Mouse (Mus musculus) lung, embryonic 14.5 days (tissue): ENCODE measurements at regions not wholly inside any gene's neighbourhood (a gene's known extent, or its start where the extent isn't known, plus 50 kb on each side); places are given as distances from the start of the nearest gene placed in this dataset.
A peak's percentile ranks its signal among the peaks of the same experiment; 100 is the strongest.

ENCODE experiments used
- ATAC-seq: fragments of 200-750 bp; cut with Nextera tagmentation; 2 replicates; pipeline ENCODE4 v1.8.0; 2017; ENCODE audit warnings: mild to moderate bottlenecking, moderate TSS enrichment, moderate library complexity; ENCODE audit not compliant: insufficient read depth
- DNase-seq: peaks from one replicate; pipeline ENCODE4 v3.0.0-alpha.2; 2015
- H3K27ac ChIP-seq: fragments of 300-500 bp; sonication (generic); 2 replicates; pipeline ENCODE4 v1.5.1; 2014; ENCODE audit warnings: low read depth, mild to moderate bottlenecking, moderate library complexity
- H3K27me3 ChIP-seq: fragments of 300-500 bp; sonication (generic); 2 replicates; pipeline ENCODE4 v1.6.1; 2014; ENCODE audit warnings: low read length, control low read depth; ENCODE audit not compliant: insufficient read depth
- H3K36me3 ChIP-seq: fragments of 300-500 bp; sonication (generic); 2 replicates; pipeline ENCODE4 v1.6.1; 2014; ENCODE audit warnings: control low read depth; ENCODE audit not compliant: insufficient read depth
- H3K4me1 ChIP-seq: fragments of 300-500 bp; sonication (generic); 2 replicates; pipeline ENCODE4 v1.6.1; 2014; ENCODE audit warnings: antibody characterized with exemption, control low read depth; ENCODE audit not compliant: insufficient read depth
- H3K4me2 ChIP-seq: fragments of 300-500 bp; sonication (generic); 2 replicates; pipeline ENCODE4 v1.6.1; 2014; ENCODE audit warnings: mild to moderate bottlenecking
- H3K4me3 ChIP-seq: fragments of 300-500 bp; sonication (generic); 2 replicates; pipeline ENCODE4 v1.5.1; 2014; ENCODE audit warnings: low read depth, low read length
- H3K9ac ChIP-seq: fragments of 300-500 bp; sonication (generic); 2 replicates; pipeline ENCODE4 v1.6.1; 2014
- H3K9me3 ChIP-seq: fragments of 300-500 bp; sonication (generic); 2 replicates; pipeline ENCODE4 v1.6.1; 2016; ENCODE audit warnings: low read depth, low read length, control low read depth
- CTCF ChIP-seq: IDR thresholded peaks from 2 replicates; pipeline ENCODE4 v1.5.1; 2016; ENCODE audit warnings: antibody characterized with exemption, low read depth
- WGBS: fragments of 180-500 bp; shearing (Covaris S2); extraction: QIAGEN DNeasy Blood & Tissue Kit; methylation state at CpG from one replicate; pipeline ENCODE4 v1.1.7; 2014; 5-methylcytosine and 5-hydroxymethylcytosine counted together

- TF ChIP-seq CTCF, result no peak
- Histone ChIP-seq H3K9ac (no peak overlapping the region), H3K36me3 (no peaks in the 10 kb centered on the region), H3K4me1 (no peaks in the 10 kb centered on the region; the same call in 1 of the 2 replicates), H3K9me3 (no peaks in the 10 kb centered on the region), H3K27ac (no peak overlapping the region), H3K4me3 (no peak overlapping the region), H3K4me2 (no peak overlapping the region), H3K27me3 (no peaks in the 10 kb centered on the region; the same call in 1 of the 2 replicates)
- DNase-seq, result peak; percentile 52
- 40% methylated on average over 13 of the region's 13 CpGs for WGBS
- ATAC-seq, result no peak
Measured at GRCm38 (mm10) chr8:26884350-26884749, 92.8 kb upstream of the Zfp703 start.

- WGBS, result 73% methylated on average over 5 of the region's 5 CpGs
- H3K4me1 ChIP-seq, result no peaks in the 10 kb centered on the region; the same call in 1 of the 2 replicates
- no peak overlapping the region for H3K4me2 ChIP-seq
- H3K27ac ChIP-seq, result no peak overlapping the region
- no peak for TF ChIP-seq CTCF
- no peak overlapping the region for H3K4me3 ChIP-seq
- H3K36me3 ChIP-seq, result no peaks in the 10 kb centered on the region
- ATAC-seq, result no peak
- DNase-seq, result no peak
- no peaks in the 10 kb centered on the region for H3K9me3 ChIP-seq
- no peak overlapping the region for H3K9ac ChIP-seq
- no peaks in the 10 kb centered on the region; the same call in 1 of the 2 replicates for H3K27me3 ChIP-seq
Measured at GRCm38 (mm10) chr8:26885365-26885764, 91.8 kb upstream of the Zfp703 start.

- no peak overlapping the region for H3K4me2 ChIP-seq
- ATAC-seq, result peak; percentile 64; the same call in 1 of the 2 replicates
- H3K4me1 ChIP-seq, result peaks cover 4% of the 10 kb centered on the region; the same call in 1 of the 2 replicates
- DNase-seq, result peak; percentile 42
- no peaks in the 10 kb centered on the region for H3K36me3 ChIP-seq
- H3K27me3 ChIP-seq, result no peaks in the 10 kb centered on the region; the same call in 1 of the 2 replicates
- no peaks in the 10 kb centered on the region for H3K9me3 ChIP-seq
- H3K9ac ChIP-seq, result no peak overlapping the region
- no peak for TF ChIP-seq CTCF
- H3K27ac ChIP-seq, result no peak overlapping the region
- H3K4me3 ChIP-seq, result no peak overlapping the region
- 72% methylated on average over 13 of the region's 13 CpGs for WGBS
Measured at GRCm38 (mm10) chr8:26886783-26887486, 90.2 kb upstream of the Zfp703 start.

- Histone ChIP-seq H3K27ac (no peak overlapping the region), H3K4me3 (no peak overlapping the region), H3K9ac (no peak overlapping the region), H3K27me3 (no peaks in the 10 kb centered on the region; the same call in 1 of the 2 replicates), H3K9me3 (no peaks in the 10 kb centered on the region), H3K4me1 (peaks cover 8% of the 10 kb centered on the region; the same call in 1 of the 2 replicates), H3K4me2 (no peak overlapping the region), H3K36me3 (no peaks in the 10 kb centered on the region)
- ATAC-seq (no peak), DNase-seq (no peak)
- WGBS, result 77% methylated on average over 5 of the region's 5 CpGs
- no peak for TF ChIP-seq CTCF
Measured at GRCm38 (mm10) chr8:26887551-26887950, 89.6 kb upstream of the Zfp703 start.

GRCm38 (mm10) chr8:26888050-26888449, 89.1 kb upstream of the Zfp703 start:
- ATAC-seq, result no peak
- Histone ChIP-seq H3K9ac (no peak overlapping the region), H3K4me3 (no peak overlapping the region), H3K27me3 (no peaks in the 10 kb centered on the region; the same call in 1 of the 2 replicates), H3K4me1 (peaks cover 8% of the 10 kb centered on the region; the same call in 1 of the 2 replicates), H3K36me3 (no peaks in the 10 kb centered on the region), H3K27ac (no peak overlapping the region), H3K9me3 (no peaks in the 10 kb centered on the region), H3K4me2 (no peak overlapping the region)
- no peak for TF ChIP-seq CTCF
- 59% methylated on average over 3 of the region's 3 CpGs for WGBS
- no peak for DNase-seq

- Histone ChIP-seq H3K27me3 (no peaks in the 10 kb centered on the region), H3K4me3 (no peak overlapping the region), H3K9me3 (no peaks in the 10 kb centered on the region), H3K27ac (no peak overlapping the region), H3K4me1 (0 out of 2 replicates have a peak, but pooled peaks cover 8% of the 10 kb centered on the region), H3K4me2 (no peak overlapping the region), H3K36me3 (no peaks in the 10 kb centered on the region), H3K9ac (no peak overlapping the region)
- ATAC-seq (peak; percentile 56; the same call in 1 of the 2 replicates), DNase-seq (peak; percentile 78)
- 34% methylated on average over 11 of the region's 11 CpGs for WGBS
- TF ChIP-seq CTCF, result no peak
Measured at GRCm38 (mm10) chr8:26891881-26892280, 85.2 kb upstream of the Zfp703 start.

GRCm38 (mm10) chr8:26892380-26892779, 84.7 kb upstream of the Zfp703 start:
- ATAC-seq, result no peak
- H3K27me3 ChIP-seq, result no peaks in the 10 kb centered on the region

More at GRCm38 (mm10) chr8:26892380-26892779, 84.7 kb upstream of the Zfp703 start:
- 78% methylated on average over 7 of the region's 7 CpGs for WGBS
- Histone ChIP-seq H3K4me3 (no peak overlapping the region), H3K9me3 (no peaks in the 10 kb centered on the region), H3K27ac (no peak overlapping the region), H3K9ac (no peak overlapping the region), H3K36me3 (no peaks in the 10 kb centered on the region), H3K4me1 (0 out of 2 replicates have a peak, but pooled peaks cover 8% of the 10 kb centered on the region), H3K4me2 (no peak overlapping the region)
- no peak for TF ChIP-seq CTCF
- no peak for DNase-seq
